Mouse (Mus musculus) heart, embryonic 12.5 days (tissue): ENCODE measurements around the gene Dab2. TPM values are rescaled to one million over a fixed set of nuclear protein-coding genes. Genes with fewer than 3 reads are reported as not detected.

ENCODE experiments used
- ATAC-seq: fragments of 200-750 bp; cut with Nextera tagmentation; 2 replicates; pipeline ENCODE4 v1.8.0; 2017; ENCODE audit warnings: moderate TSS enrichment, moderate library complexity; ENCODE audit not compliant: insufficient number of reproducible peaks, low FRiP score
- H3K27ac ChIP-seq: fragments of 300-500 bp; sonication (generic); 2 replicates; pipeline ENCODE4 v1.5.1; 2016; ENCODE audit warnings: mild to moderate bottlenecking, moderate library complexity; ENCODE audit not compliant: poor library complexity, severe bottlenecking
- H3K27me3 ChIP-seq: fragments of 300-500 bp; sonication (generic); replicated peaks from 2 replicates; pipeline ENCODE4 v1.6.1; 2016; ENCODE audit warnings: mild to moderate bottlenecking, moderate library complexity
- H3K36me3 ChIP-seq: fragments of 300-500 bp; sonication (generic); 2 replicates; pipeline ENCODE4 v1.6.1; 2016; ENCODE audit warnings: mild to moderate bottlenecking, moderate library complexity
- H3K4me1 ChIP-seq: fragments of 300-500 bp; sonication (generic); replicated peaks from 2 replicates; pipeline ENCODE4 v1.6.1; 2016; ENCODE audit warnings: mild to moderate bottlenecking
- H3K4me2 ChIP-seq: fragments of 300-500 bp; sonication (generic); 2 replicates; pipeline ENCODE4 v1.6.1; 2016; ENCODE audit warnings: mild to moderate bottlenecking, moderate library complexity
- H3K4me3 ChIP-seq: fragments of 300-500 bp; sonication (generic); 2 replicates; pipeline ENCODE4 v1.5.1; 2016; ENCODE audit warnings: mild to moderate bottlenecking
- H3K9ac ChIP-seq: fragments of 300-500 bp; sonication (generic); 2 replicates; pipeline ENCODE4 v1.6.1; 2016; ENCODE audit warnings: mild to moderate bottlenecking, moderate library complexity
- H3K9me3 ChIP-seq: fragments of 300-500 bp; sonication (generic); replicated peaks from 2 replicates; pipeline ENCODE4 v1.6.1; 2016; ENCODE audit warnings: mild to moderate bottlenecking, moderate library complexity
- WGBS: fragments of 180-500 bp; shearing (Covaris S2); methylation state at CpG from one replicate; pipeline ENCODE4 v1.1.7; 2016; 5-methylcytosine and 5-hydroxymethylcytosine counted together
- polyA plus RNA-seq: library from polyadenylated mRNA; unstranded; fragments of >200 nt; fragmentation: Nextera tagmentation; extraction: Ambion mirVana; gene quantifications from 2 replicates; pipeline ENCODE4 v1.2.1, GENCODE M21; 2016

The Dab2 gene
- polyA plus RNA-seq, 1 experiment from 2014 or later, result 47.1 TPM

- ATAC-seq, result no peak
- Histone ChIP-seq H3K4me3 (no peak overlapping the region), H3K9me3 (no peaks in the 10 kb centered on the region), H3K4me2 (no peak overlapping the region), H3K36me3 (no peaks in the 10 kb centered on the region), H3K9ac (no peak overlapping the region), H3K4me1 (no peaks in the 10 kb centered on the region), H3K27ac (no peak overlapping the region), H3K27me3 (no peaks in the 10 kb centered on the region)
- 71% methylated on average over 4 of the region's 4 CpGs for WGBS
Observed at GRCm38 (mm10) chr15:6325443-6325842, 25.9 kb downstream of the Dab2 start.

DNA sequence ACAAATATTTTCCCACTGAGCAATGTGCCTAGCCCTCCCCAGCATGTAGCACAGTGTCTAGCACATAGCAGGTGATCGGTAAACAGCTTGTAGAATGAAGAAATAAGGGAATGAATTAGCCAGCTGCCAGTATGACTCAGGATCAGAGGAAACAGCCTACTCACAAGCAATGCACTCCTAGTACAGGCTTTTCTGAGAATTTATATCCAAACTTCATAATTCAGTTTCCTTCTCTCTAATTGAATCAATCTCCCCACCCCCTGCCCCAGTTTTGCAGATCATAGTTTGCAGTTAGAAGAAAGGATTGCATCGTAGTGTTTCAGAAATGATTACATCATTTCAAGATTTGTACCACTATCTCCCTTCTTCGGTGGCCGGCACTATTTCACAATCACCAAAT, 26.4 kb downstream of the Dab2 start:
- WGBS, result 61% methylated on average over 4 of the region's 4 CpGs

GRCm38 (mm10) chr15:6331380-6331779, 31.8 kb downstream of the Dab2 start:
- ATAC-seq, result peak; percentile 68
- H3K27me3 ChIP-seq, result no peaks in the 10 kb centered on the region
- no peak overlapping the region for H3K4me3 ChIP-seq
- peaks cover 4% of the 10 kb centered on the region for H3K4me1 ChIP-seq
- no peak overlapping the region for H3K9ac ChIP-seq
- 31% methylated on average over 2 of the region's 2 CpGs for WGBS
- no peak overlapping the region for H3K4me2 ChIP-seq
- no peaks in the 10 kb centered on the region for H3K9me3 ChIP-seq
- H3K36me3 ChIP-seq, result no peaks in the 10 kb centered on the region
- no peak overlapping the region for H3K27ac ChIP-seq

More for the DNA sequence above, 26.4 kb downstream of the Dab2 start:
- Histone ChIP-seq H3K4me1 (no peaks in the 10 kb centered on the region), H3K9ac (no peak overlapping the region), H3K4me2 (no peak overlapping the region), H3K4me3 (no peak overlapping the region), H3K27ac (no peak overlapping the region), H3K36me3 (no peaks in the 10 kb centered on the region), H3K9me3 (no peaks in the 10 kb centered on the region), H3K27me3 (no peaks in the 10 kb centered on the region)
- ATAC-seq, result no peak

DNA sequence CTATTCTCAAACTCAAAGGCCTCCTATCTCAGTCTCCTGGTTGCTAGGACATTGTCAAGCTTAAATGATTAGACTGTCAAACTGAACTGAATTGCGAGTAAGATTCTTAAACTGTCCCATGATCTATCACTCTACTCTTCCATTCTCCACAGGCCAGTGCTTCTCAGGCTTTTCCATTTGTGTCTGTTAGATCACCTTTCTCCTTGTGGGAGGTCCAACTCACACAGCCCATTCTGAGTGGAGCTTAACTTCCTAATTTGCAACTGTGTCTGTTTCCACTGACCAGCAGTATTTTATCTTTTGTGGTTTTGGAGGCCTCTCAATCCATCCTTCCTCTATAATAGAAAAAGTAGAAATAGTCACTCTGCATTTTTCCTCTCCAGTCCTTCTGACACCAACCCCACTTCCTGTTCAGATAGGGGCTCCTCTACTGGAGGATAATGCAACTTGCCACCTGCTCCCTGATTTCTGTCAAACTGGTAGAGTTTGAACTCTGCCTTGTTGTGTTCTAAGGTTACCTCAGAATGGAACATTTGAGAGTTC, 35.1 kb downstream of the Dab2 start:
- ATAC-seq, result no peak
- no peaks in the 10 kb centered on the region for H3K27me3 ChIP-seq
- peak overlapping the region; percentile 27; the same call in 1 of the 2 replicates for H3K27ac ChIP-seq
- WGBS, result 65% methylated on average over 1 of the region's 1 CpGs
- no peak overlapping the region for H3K4me2 ChIP-seq
- H3K4me1 ChIP-seq, result peaks cover 4% of the 10 kb centered on the region
- no peak overlapping the region for H3K4me3 ChIP-seq
- no peaks in the 10 kb centered on the region for H3K36me3 ChIP-seq
- no peak overlapping the region for H3K9ac ChIP-seq
- H3K9me3 ChIP-seq, result no peaks in the 10 kb centered on the region

DNA sequence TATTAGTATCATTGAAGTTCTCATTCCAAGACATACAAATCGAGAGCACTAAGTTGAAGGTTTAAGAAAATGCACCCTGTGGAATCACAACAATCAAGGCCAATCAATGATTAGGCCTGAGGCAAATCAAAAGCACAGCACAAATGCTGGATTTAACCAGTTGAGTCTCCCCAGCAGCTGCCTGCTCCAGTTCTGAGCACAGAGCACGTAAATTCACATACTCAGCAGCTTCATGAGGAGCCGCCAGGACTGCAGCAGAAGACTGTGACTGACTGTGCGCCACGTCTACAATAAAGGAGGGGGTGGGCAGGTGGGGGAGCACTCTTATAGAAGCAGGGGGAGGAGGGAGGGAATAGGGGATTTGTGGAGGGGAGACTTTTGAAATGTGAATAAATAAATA, 40.2 kb downstream of the Dab2 start:
- Histone ChIP-seq H3K27ac (no peak overlapping the region), H3K36me3 (no peaks in the 10 kb centered on the region), H3K4me1 (peaks cover 6% of the 10 kb centered on the region), H3K4me2 (no peak overlapping the region), H3K9me3 (no peaks in the 10 kb centered on the region), H3K4me3 (no peak overlapping the region), H3K9ac (no peak overlapping the region), H3K27me3 (no peaks in the 10 kb centered on the region)
- no peak for ATAC-seq
- 82% methylated on average over 5 of the region's 5 CpGs for WGBS

- no peak overlapping the region for H3K9ac ChIP-seq
- no peak overlapping the region for H3K4me2 ChIP-seq
- no peak overlapping the region for H3K27ac ChIP-seq
- no peaks in the 10 kb centered on the region for H3K9me3 ChIP-seq
- H3K27me3 ChIP-seq, result no peaks in the 10 kb centered on the region
- WGBS, result 70% methylated on average over 6 of the region's 6 CpGs
- ATAC-seq, result no peak
- no peaks in the 10 kb centered on the region for H3K36me3 ChIP-seq
- no peak overlapping the region for H3K4me3 ChIP-seq
- H3K4me1 ChIP-seq, result 0 out of 2 replicates have a peak, but pooled peaks cover 4% of the 10 kb centered on the region
Observed at GRCm38 (mm10) chr15:6340347-6340746, 40.8 kb downstream of the Dab2 start.

GRCm38 (mm10) chr15:6341427-6341826, 41.8 kb downstream of the Dab2 start:
- WGBS, result 75% methylated on average over 6 of the region's 6 CpGs
- no peaks in the 10 kb centered on the region for H3K9me3 ChIP-seq
- H3K4me1 ChIP-seq, result 0 out of 2 replicates have a peak, but pooled peaks cover 4% of the 10 kb centered on the region
- ATAC-seq, result no peak
- H3K27me3 ChIP-seq, result no peaks in the 10 kb centered on the region
- no peak overlapping the region for H3K9ac ChIP-seq
- no peak overlapping the region for H3K27ac ChIP-seq
- H3K4me2 ChIP-seq, result no peak overlapping the region
- H3K4me3 ChIP-seq, result no peak overlapping the region
- no peaks in the 10 kb centered on the region for H3K36me3 ChIP-seq

DNA sequence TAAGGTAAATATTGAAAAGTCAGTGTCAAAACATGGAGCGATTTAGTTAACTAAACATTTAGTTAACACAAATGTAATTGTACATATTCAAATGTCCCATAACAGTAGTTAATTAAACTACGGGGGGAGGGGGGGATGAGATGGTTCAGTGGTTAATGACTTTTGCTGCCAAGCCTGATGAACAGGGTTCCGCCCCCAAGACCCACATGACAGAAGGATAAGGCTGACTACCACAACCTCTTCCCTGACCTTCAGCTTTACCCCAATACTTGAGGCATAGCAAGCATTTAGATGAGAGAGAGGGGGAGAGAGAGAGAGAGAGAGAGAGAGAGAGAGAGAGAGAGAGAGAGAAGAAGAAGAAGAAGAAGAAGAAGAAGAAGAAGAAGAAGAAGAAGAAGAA, 54.3 kb downstream of the Dab2 start:
- H3K36me3 ChIP-seq, result no peaks in the 10 kb centered on the region
- H3K4me3 ChIP-seq, result no peak overlapping the region
- no peak for ATAC-seq
- H3K27ac ChIP-seq, result no peak overlapping the region
- WGBS, result 82% methylated on average over 3 of the region's 3 CpGs
- H3K9me3 ChIP-seq, result no peaks in the 10 kb centered on the region
- H3K4me2 ChIP-seq, result no peak overlapping the region
- no peaks in the 10 kb centered on the region for H3K27me3 ChIP-seq
- no peaks in the 10 kb centered on the region for H3K4me1 ChIP-seq
- no peak overlapping the region for H3K9ac ChIP-seq

DNA sequence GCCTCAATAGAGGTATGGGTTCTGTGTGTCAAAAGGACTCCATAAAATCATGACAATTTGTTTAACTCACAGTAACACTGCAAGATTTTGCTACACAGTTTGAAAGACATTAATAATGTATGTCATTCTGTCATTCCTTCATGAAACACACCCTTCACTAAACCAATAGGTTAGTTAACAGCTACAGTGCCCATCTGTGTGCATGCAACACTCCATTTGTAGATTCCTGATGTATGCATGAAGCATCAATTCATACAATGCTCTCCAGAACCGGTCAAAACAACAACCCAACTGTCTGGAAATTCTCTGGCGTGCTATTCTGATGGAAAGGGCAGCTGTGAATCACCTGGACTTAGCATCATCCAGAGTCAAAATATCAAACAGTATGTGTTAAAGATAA, 60.3 kb downstream of the Dab2 start:
- 76% methylated on average over 2 of the region's 2 CpGs for WGBS
- Histone ChIP-seq H3K36me3 (no peaks in the 10 kb centered on the region), H3K9me3 (no peaks in the 10 kb centered on the region), H3K4me1 (no peaks in the 10 kb centered on the region), H3K4me3 (no peak overlapping the region), H3K4me2 (no peak overlapping the region), H3K27me3 (no peaks in the 10 kb centered on the region), H3K9ac (no peak overlapping the region), H3K27ac (no peak overlapping the region)
- ATAC-seq, result no peak

DNA sequence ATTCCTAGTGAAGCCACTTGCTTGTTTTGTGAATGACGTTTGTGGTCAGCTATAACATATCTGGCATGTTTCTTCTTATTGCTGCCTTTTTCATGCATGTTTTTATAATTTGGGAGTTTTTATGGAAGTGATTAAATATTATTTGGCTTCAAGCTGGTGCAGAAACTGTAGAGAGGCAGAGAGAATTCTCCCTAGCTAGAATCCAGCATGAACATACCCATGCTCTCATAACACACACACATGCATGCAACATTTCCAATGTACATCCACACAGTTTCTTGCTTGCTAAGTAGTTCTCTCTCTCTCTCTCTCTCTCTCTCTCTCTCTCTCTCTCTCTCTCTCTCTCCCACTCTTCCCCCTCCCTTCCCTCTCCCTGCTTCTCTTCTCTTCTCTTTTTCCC, 70.4 kb downstream of the Dab2 start:
- Histone ChIP-seq H3K9ac (no peak overlapping the region), H3K36me3 (no peaks in the 10 kb centered on the region), H3K27me3 (no peaks in the 10 kb centered on the region), H3K27ac (no peak overlapping the region), H3K4me3 (no peak overlapping the region), H3K9me3 (no peaks in the 10 kb centered on the region), H3K4me1 (no peaks in the 10 kb centered on the region), H3K4me2 (no peak overlapping the region)
- WGBS, result 38% methylated on average over 1 of the region's 1 CpGs
- no peak for ATAC-seq

DNA sequence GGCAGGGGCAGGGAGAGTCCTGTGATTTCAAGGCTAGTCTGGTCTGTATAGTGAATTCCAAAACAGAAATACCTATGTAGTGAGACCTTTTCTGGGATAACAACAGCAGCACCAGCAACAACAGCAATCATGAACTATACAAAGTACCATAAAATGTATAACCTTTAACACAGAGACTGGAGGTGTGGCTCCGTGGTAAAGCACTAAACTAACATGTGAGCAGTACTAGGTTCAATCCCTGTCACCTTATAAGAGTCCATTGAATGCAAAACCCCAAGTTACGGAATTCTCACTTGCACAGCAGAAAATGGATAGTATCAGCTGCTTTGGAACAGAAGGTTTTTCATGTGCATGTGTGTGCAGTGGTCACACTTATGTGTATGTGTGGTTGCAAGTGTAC, 71.9 kb downstream of the Dab2 start:
- H3K9ac ChIP-seq, result no peak overlapping the region
- no peaks in the 10 kb centered on the region for H3K36me3 ChIP-seq
- no peak overlapping the region for H3K4me3 ChIP-seq
- H3K27ac ChIP-seq, result no peak overlapping the region
- H3K4me1 ChIP-seq, result no peaks in the 10 kb centered on the region
- no peaks in the 10 kb centered on the region for H3K9me3 ChIP-seq
- ATAC-seq, result no peak
- H3K27me3 ChIP-seq, result no peaks in the 10 kb centered on the region
- 80% methylated on average over 2 of the region's 2 CpGs for WGBS
- no peak overlapping the region for H3K4me2 ChIP-seq

- H3K4me3 ChIP-seq, result no peak overlapping the region
- H3K4me2 ChIP-seq, result no peak overlapping the region
- WGBS, result 73% methylated on average over 13 of the region's 13 CpGs
- no peaks in the 10 kb centered on the region for H3K9me3 ChIP-seq
- no peaks in the 10 kb centered on the region for H3K27me3 ChIP-seq
- no peak for ATAC-seq
- no peak overlapping the region for H3K27ac ChIP-seq
- no peaks in the 10 kb centered on the region for H3K4me1 ChIP-seq
- no peaks in the 10 kb centered on the region for H3K36me3 ChIP-seq
- no peak overlapping the region for H3K9ac ChIP-seq
Observed at GRCm38 (mm10) chr15:6375016-6375415, 75.4 kb downstream of the Dab2 start.
